Mouse (Mus musculus): Measurements from ENCODE around the gene Polr3gl.

DNA sequence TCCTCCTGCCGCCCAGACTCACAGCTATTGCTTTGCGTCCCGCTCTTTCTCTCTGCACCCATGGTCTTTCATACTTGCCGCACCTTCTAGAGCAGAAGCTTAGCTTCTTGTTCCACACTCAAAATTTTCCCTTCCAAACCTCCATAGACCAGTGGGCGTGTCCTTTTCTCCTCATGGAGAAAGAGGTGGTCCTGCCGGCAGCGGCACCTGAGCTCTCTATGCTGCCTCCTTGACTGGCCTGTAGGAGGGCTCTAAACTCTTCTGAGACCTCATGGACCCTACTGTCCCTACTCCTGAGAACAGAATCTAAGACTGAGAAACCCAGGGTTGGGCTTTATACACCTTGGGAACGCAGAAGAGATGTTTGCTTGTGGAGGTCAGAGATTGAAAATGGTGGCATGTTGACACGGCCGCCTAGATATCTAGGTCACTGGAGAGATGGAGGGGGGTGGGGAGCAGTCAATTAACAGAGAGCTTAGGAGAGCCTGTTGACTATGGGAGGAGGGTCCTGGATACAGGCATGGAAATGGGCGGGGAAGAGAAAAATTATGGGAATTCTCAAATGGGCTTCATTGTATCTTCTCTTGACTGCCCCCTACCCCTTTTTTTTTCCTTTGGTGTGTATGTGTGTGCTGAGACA, 23.9 kb downstream of the Polr3gl start:
- TF ChIP-seq FOSL1 (IDR thresholded peaks at IDR 0.05; ENCODE audit: insufficient read depth, low read length, poor library complexity, severe bottlenecking), result no peak
- no peak for TF ChIP-seq CTCF (IDR thresholded peaks at IDR 0.05; ENCODE audit: control insufficient read depth, insufficient read depth, insufficient read length)
- TF ChIP-seq USF1 (IDR thresholded peaks at IDR 0.05; ENCODE audit: low read depth), result no peak
- TF ChIP-seq MYOG (IDR thresholded peaks at IDR 0.05; ENCODE audit: control insufficient read depth, extremely low read depth, insufficient read length), result no peak
- TF ChIP-seq MAX (IDR thresholded peaks at IDR 0.05), result no peak
